Mouse (Mus musculus) small intestine, adult 2 months (tissue): ENCODE results near the gene Ccdc159.

Experiments used
- CTCF ChIP-seq: fragments of 200-500 bp; IDR thresholded peaks from 2 replicates; pipeline ENCODE4 v1.5.1; 2012; ENCODE audit warnings: low read depth, mild to moderate bottlenecking, control low read depth, inconsistent platforms, low read length, moderate library complexity, mixed read lengths; ENCODE audit not compliant: insufficient replicate concordance, insufficient read length; ENCODE audit errors: extremely low read depth
- POLR2A ChIP-seq: fragments of 200-500 bp; IDR thresholded peaks from 2 replicates; pipeline ENCODE4 v1.6.1; 2012; ENCODE audit warnings: low read depth, mild to moderate bottlenecking, control low read depth, inconsistent platforms, low read length, moderate library complexity

DNA sequence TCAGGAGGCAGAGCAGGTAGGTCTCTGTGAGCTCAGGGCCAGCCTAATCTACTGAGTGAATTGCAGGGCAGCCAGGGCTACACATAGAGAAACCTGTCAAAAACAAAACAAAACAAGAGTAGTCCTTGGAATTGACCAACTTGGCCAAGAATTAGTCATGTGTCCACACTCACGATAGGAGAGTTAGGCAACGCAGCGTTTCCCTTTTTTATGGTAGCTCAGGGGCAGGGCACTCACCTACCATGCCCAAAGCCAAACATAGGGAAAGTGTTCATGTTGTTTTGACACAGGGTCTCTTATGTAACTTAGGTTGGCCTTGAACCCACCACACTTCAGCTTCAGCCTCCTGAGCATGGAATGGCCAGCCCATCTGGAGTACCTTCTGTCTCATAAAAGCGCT lies 42.0 kb downstream of the Ccdc159 start:
- TF ChIP-seq CTCF (no peak), POLR2A (no peak)
